ENCODE assay signal across 9 mouse cellular contexts in genomic region chrX:73895719-73896118, GRCm38 (mm10). TPM values are rescaled to one million over a fixed set of nuclear protein-coding genes. Genes with fewer than 3 reads are reported as not detected.
DNase-seq lines count a peak whose midpoint lies in the region; ATAC-seq and TF ChIP-seq lines count a peak whose summit lies in the region.
"Had no signal": no experiment of that assay in that cellular context is flagged by ENCODE, and none has a peak within 500 bp of the region (broad histone marks: within the 10 kb centered on the region; RNA-seq: fewer than 3 reads in every experiment).

Gene L1cam (minus strand): TSS chrX:73896105.

- H3K27me3 ChIP-seq in midbrain, embryonic 10.5 days (ENCODE audit: low read depth, poor library complexity, severe bottlenecking), result no peaks in the 10 kb centered on the region; the same call in 1 of the 2 replicates
- H3K27me3 ChIP-seq in spleen, adult 2 months (ENCODE audit: control insufficient read depth, insufficient read depth, low read length), result no peaks in the 10 kb centered on the region

- 15% methylated on average over 2 of the region's 2 CpGs for WGBS in midbrain, embryonic 10.5 days
- 48% methylated on average over 2 of the region's 2 CpGs for WGBS in spleen, adult 2 months

- H3K27ac ChIP-seq in midbrain, embryonic 10.5 days (replicated peaks), result no peak within 1 kb of the TSS
- H3K27ac ChIP-seq in spleen, adult 2 months (ENCODE audit: insufficient read depth, low read length), result no peak within 1 kb of the TSS
- H3K27ac ChIP-seq: heart, embryonic 15.5 days had no signal

- H3K4me1 ChIP-seq in midbrain, embryonic 10.5 days, result no peaks in the 10 kb centered on the region
- H3K4me1 ChIP-seq in spleen, adult 2 months (ENCODE audit: control insufficient read depth, insufficient read depth, insufficient read length), result no peaks in the 10 kb centered on the region
- H3K4me1 ChIP-seq: heart, embryonic 15.5 days had no signal

- intact Hi-C loops in gastrocnemius, postnatal 36 days (cut with DNase I), result loop anchor here (2.0 kb wide), 1 partner anchor 97 kb away; no protein-coding TSS in a partner anchor

- TF ChIP-seq POLR2A in spleen, adult 2 months (IDR thresholded peaks at IDR 0.05; ENCODE audit: low read depth, low read length), result no peak

- peak; percentile 73; the same call in 1 of the 2 replicates for ATAC-seq in frontal cortex, adult (ENCODE audit: low TSS enrichment)

- H3K9me3 ChIP-seq in midbrain, embryonic 10.5 days (replicated peaks), result no peaks in the 10 kb centered on the region
- H3K9me3 ChIP-seq: heart, embryonic 15.5 days had no signal

- TF ChIP-seq CTCF in spleen, adult 2 months (IDR thresholded peaks at IDR 0.05; ENCODE audit: extremely low read depth, insufficient read depth, insufficient read length, insufficient replicate concordance), result peak; percentile 7; the same call in 1 of the 2 replicates

- DNase-seq in frontal cortex, postnatal 10 days (ENCODE audit: low spot score in 2 of 2), result no peak
- peak; percentile 49 for DNase-seq in MN1 (ENCODE audit: low spot score)
- peak; percentile 68 to 75 for DNase-seq in cerebellum, postnatal 14 days
- peak; percentile 15 to 21 for DNase-seq in gastrocnemius, postnatal 36 days
- DNase-seq in layer of hippocampus, adult 8-10 months (ENCODE audit: low spot score in 2 of 2), result peak in 1 of 2 experiments; percentile 46
- DNase-seq in midbrain, embryonic 10.5 days (ENCODE audit: low spot score), result peak; percentile 31
- peak in 1 of 2 experiments; percentile 36 for DNase-seq in spleen, adult 2 months (ENCODE audit: low read depth in 1 of 2, low spot score in 2 of 2)

- no peaks in the 10 kb centered on the region for H3K36me3 ChIP-seq in midbrain, embryonic 10.5 days
- H3K36me3 ChIP-seq in spleen, adult 2 months (ENCODE audit: control insufficient read depth, insufficient read depth, low read length), result peaks cover 19% of the 10 kb centered on the region
- H3K36me3 ChIP-seq: heart, embryonic 15.5 days had no signal

- no peak within 1 kb of the TSS for H3K4me3 ChIP-seq in midbrain, embryonic 10.5 days
- no peak within 1 kb of the TSS for H3K4me3 ChIP-seq in spleen, adult 2 months (ENCODE audit: extremely low read depth, insufficient read depth, insufficient read length)
- H3K4me3 ChIP-seq: heart, embryonic 15.5 days had no signal

RNA-seq across cellular contexts. Expression of gene L1cam, which starts in this region (rescaled TPM):
- 1 to 10 TPM; 1.8 to 2.3 TPM for total RNA-seq in gastrocnemius, postnatal 36 days (2021)
- total RNA-seq in layer of hippocampus, adult 8-10 months (2022), result 100 to 1,000 TPM; 117 to 151 (median 128) TPM
- 7.4 and 14.4 TPM in 2 replicates for polyA plus RNA-seq in midbrain, embryonic 10.5 days (2016; fragmentation: Nextera tagmentation; extraction: Ambion mirVana)
- 4.4 and 5.5 TPM in 2 replicates for polyA plus RNA-seq in spleen, adult 2 months (2012; rRNA removed)

Comparison
In these comparisons a context has a peak if more than half of its experiments do, and no peak if none do; other contexts are left out.
1. RNA of gene L1cam (total RNA-seq): 117 to 151 TPM in layer of hippocampus, adult 8-10 months; 1.8 to 2.3 TPM in gastrocnemius, postnatal 36 days; every median in the first group is over 10 times any median in the second.
2. DNase-seq: peak in MN1 (single experiment), cerebellum, postnatal 14 days (2 of 2), gastrocnemius, postnatal 36 days (2 of 2) and midbrain, embryonic 10.5 days (single experiment); none in frontal cortex, postnatal 10 days (0 of 2).